Mouse (Mus musculus) adrenal gland, adult 8-10 months (tissue): ENCODE results near the gene Olfr56. TPM values are rescaled to one million over a fixed set of nuclear protein-coding genes. Genes with fewer than 3 reads are reported as not detected.
"Not testable (repeated sequence)": the region's sequence is repeated elsewhere in the genome, so short reads cannot be mapped to it uniquely, and the experiment has no call there.

ENCODE experiments used
- DNase-seq: peaks from one replicate; pipeline ENCODE4 v3.0.0; 2022
- total RNA-seq, 4 experiments: library from RNA; stranded (reverse); gene quantifications; 2 replicates each; pipeline ENCODE4 v1.2.4; 2022

Gene Olfr56
- total RNA-seq, 4 experiments from 2014 or later = 0.11 to 0.14 (median 0.12) TPM; not detected in 1

DNA sequence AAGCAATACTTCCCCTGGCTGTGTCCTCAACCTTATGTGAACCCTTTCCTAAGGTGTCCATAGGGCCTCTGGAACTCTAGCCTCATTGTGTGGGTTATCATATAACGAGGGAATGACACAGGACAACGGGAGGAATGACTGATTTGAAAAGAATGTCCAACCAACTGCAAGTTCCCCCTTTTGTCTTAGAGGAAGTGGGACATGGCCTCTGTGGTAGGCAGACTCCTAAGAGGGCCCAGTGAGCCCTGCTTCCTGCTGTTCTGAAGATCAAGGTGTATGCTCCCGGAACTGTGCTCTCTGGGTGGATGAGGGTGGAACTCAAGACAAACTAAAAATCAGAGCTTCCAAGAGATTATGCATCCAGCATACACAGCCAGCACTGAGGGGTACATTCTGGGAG, 81.4 kb downstream of the Olfr56 start:
- not testable (repeated sequence) for DNase-seq

DNA sequence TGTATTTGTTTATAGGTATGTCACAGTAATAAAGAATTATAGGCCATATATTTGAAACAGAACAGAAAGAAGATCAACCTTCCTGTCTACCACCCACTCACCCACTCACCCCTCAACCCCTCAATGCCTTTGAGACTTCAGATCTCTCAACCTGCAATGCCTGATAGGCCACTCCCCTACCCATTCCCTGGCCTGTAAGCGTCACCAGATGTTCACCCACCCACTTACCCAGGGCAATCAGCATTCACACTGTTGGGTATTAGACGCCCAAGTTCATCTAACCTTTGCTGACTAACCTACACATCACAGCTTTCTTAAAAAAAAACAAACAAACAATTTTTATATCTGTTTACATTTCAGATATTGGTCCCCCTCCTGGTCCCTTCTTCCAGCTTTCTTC, 83.2 kb downstream of the Olfr56 start:
- not testable (repeated sequence) for DNase-seq

DNA sequence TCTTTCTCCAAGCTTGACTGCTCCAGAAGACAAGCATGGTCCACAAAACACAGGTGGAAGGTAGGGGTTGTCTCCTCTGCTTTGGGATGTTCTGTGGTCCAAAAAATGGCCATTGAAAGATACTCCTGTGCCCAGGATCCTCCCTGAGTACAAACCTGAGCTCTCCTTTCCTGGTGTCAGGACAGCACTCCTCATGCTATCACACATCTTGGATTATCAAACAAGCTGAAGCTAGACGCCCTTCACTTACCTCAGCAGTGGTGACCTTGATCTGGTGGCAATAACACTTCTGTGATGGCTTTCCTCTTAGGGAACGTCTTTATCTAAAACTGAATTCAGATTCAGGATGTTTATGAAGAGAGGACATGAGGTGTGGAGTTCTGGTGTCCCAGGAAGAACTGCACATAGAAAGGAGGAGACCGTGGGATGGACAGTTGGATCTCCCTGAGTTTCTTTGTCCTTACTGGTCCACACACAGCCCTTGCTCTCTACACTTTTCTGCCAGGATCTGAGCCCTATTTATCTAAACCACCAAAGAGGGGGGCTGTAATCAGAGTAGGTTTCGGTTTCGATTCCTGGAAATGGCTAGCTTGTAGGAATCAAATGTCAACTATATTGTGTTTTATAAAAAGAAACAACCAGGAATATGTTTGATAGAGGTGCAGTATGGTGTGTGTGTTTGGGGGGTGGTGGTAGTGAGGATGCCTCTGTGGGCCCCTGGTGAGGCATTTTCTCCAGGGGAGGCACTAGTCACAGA, 85.2 kb downstream of the Olfr56 start, which contains the start of gene Tgtp2:
Gene Tgtp2 (minus strand): TSS at position 494 of the 757 bp plus-strand sequence.
- not testable (repeated sequence) for DNase-seq

DNA sequence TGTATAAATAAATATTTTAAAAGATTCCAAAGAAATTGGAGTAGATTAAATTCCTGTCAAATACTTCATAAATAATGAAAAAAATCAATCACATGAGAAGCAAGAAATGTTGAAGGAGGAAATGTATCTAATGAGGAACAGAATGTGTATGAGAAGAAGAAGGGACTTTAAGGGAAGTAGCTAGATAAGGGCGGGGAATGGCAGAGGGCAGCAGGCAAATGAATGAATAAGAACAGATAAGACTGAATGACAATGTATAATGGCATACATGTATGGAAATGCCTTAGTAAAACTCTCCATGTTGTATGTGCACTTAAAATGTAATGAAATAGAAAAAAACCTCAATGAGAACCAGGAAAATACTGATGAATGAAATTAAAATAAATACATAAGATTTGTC, 89.7 kb downstream of the Olfr56 start:
- no peak for DNase-seq

DNA sequence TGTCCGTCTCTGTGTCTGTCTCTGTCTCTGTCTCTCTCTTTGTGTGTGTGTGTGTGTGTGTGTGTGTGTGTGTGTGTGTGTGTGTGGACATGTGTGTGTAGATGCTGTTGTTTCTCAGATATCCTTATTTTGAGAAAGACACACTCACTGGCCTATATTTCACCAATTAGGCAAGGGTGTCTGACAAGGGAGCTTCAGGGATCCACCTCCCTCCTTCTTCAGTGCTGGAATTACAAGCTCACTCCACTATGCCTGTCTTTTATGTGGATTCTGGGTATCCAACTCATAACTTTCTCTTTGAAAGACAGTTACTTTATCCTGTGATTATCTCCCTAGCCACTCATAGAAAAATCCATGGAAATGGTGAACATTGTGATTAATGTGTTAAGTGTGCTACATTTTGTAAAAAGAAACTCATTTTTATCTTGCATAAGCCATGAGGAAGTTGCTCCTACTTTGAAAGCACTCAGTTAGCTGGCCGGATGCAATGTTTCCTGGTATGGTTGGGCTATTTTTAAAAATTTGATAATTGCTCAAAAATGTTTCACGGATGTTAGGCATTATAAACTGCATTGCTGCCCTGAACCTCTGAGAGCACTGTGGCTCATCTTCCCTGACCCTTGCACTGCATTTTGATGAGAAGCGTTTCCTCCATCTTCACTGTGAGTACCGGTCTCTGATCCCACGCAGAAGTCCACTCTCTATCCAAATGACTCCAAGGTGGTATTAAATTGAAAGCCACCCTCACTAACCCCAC, 97.5 kb downstream of the Olfr56 start, which contains the start of gene Ifi47:
Gene Ifi47 (plus strand): TSS at position 587 of the 757 bp plus-strand sequence.
- DNase-seq = not testable (repeated sequence)

DNA sequence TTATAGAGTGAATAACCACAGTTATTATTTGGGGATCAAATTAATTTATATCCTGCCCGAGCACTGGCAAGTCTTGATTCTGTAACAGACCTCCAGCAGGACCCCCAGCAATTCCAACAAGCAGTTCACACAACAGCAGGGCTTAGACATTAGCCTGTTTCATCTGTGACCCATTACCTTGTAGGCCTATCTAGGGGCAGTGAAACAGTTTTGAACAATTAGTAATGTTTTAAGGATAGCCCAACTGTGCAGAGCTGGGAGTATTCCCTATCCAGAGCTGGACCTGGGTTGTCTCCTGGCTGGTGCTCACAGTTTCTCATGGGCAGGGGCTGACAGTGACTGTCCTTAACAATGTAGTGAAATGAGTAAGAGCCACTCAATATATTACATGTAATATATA, 98.3 kb downstream of the Olfr56 start:
- DNase-seq = no peak

DNA sequence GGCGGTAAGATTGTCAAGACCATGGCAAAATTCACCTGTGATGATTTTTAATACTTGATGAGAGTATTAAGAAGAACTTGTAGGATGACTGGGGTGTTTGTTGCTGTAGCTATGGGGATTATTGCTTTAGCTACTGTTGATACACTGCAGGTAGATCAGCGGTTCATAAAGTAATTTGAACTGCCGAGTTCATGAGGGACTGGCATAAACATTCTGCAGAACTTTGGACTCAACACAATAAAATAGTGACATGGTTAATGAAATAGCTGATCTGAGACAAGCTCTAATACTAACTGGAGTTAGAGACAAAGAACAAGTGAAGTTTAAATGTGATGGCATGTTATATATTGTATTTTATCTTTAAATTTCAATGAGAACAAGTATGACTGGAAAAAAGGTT, 100.0 kb downstream of the Olfr56 start:
- DNase-seq = no peak

DNA sequence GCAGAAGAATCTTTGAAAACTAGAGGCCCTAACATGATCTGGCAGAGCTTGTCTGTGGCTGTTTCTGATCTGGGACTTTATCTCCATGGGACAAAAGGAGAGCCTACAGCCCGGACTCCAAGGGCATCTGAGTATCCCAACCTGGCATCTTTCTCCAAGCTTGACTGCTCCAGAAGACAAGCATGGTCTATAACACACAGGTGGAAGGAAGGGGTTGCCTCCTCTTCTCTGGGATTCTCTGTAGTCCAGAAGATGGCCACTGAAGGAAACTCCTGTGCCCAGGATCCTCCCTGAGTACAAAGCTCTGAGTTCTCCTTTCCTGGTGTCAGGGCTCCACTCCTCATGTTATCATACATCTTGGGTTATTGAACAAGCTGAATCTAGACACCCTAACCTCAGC, 101.9 kb downstream of the Olfr56 start:
- DNase-seq = no peak

DNA sequence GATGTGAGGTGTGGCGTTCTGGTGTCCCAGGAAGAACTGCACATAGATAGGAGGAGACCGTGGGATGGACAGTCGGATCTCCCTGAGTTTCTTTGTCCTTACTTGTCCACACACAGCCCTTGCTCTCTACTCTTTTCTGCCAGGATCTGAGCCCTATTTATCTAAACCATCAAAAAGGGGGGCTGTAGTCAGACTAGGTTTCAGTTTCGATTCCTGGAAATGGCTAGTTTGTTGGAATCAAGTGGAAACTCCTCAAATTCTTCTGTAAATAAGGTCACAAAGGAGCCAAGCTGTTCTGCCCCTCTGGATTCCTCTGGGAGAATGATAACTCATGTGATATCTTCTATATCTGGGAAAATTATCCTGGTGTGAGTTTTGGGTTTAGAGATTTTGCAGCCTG, 102.7 kb downstream of the Olfr56 start:
- DNase-seq = no peak

DNA sequence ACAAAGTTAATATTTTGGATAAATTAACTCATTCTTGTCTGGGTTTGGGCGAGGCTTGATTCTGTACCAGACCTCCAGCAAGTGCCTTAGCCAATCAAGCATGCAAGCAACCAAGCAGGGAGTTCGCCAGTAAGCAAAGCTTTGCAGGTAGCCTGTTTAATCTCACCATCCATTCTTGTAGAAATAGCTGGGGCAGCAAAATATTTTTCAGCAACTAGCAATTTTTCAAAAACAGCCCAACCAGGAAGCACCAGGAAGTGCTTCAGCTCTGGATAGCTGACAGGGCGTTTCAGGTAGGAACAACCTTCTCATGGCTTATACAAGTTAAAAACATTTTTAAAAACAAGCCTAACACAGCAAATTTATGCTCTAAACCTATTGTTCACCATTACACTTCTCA, 103.2 kb downstream of the Olfr56 start:
- DNase-seq = no peak

DNA sequence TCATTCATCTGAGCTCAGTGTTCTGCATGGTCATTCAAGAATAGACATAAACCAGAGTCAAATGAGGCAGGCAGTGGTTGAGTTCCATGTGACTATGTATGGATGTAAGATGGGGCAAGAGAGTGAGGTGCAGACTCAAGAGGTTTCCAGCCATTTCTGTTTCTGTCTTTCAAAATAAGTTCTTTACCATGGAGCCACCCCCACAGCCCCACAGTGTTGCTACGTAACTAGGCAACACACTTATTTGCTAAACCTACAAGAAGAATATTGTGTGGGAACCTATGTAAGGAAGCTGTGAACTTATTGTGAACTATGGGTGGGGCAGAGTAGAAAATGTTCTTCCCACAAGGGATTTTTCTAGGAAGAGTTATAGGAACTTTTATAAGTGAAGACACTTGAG, 104.5 kb downstream of the Olfr56 start:
- DNase-seq = no peak

DNA sequence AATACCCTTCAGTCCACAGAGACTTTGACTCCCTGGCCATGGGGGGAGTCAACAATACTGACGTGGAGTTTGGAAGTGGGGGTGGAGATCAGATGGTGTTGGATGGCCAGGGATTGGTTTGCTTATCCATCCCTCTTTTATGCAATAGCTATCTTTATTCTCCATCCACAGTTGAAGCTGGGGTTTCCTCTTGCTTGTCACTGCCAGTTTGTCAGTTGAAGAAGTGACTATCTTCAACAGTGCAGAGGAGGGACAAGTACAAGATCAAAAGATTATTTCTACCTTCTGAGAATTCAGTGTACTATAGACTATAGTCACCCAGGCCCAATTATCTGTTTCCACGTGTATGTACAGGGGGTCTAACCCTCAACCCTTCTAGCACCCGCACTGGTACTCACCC, 105.1 kb downstream of the Olfr56 start:
- DNase-seq = no peak

DNA sequence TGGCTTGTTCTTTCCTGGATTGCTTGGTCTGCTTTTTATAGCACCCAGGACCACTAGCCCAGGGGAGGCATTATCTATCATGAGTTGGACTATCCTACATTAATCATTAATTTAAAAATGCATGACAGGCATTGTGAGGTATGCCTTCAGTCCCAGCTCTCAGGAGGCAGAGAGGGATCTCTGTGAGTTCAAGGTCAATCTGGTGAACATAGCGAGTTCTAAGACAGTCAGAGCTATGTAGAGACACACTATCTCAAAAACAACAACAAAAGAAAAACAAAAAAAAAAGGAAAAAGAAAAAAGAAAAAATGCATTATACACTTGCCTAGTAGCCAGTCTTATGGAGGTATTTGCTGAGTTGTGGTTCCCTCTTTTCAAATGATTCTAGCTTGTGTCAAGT, 105.7 kb downstream of the Olfr56 start:
- no peak for DNase-seq

DNA sequence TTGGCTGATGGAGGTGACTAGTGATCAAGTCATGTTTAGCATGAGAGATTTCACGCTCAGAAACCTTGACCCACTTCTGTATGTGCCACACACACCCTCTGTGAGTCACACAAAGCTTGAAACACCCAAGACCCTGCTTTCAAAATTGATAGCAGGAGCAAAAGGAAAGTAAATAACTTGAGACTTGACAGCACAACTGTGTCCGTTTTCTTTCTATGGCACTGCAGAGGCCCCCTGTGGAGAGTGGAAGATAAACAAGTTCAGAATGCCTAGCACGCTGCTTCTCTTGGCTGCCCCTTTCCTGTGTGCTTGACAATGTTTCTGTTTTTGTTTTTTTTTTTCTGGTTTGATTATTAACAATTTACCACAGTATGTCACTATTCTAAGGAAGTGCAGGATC, 106.2 kb downstream of the Olfr56 start:
- DNase-seq = no peak

DNA sequence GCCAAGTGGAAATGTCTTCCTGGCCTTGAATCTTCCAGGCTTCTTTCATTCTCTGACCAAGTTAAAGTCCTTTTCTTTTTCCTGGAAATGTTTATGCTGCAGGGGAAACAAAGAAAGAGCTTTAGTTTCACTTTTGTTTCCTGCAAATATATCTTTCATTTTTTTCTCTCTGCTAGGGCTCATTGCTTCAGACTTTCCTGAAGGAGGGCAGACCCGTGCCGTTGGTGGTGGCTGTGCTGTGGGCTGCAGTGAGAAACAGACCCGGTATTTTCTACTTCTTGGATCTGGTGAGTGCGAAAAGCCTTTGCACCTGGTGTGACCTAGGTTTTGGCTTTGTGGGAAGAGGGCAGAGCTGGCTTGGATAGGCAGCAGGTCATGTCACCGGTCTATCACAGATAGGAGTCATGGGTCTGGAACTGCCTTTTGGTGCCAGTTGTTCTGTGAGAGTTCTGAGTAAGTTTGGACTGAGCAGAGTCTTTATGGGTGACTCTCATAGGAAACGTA, 108.2 kb downstream of the Olfr56 start:
- DNase-seq = no peak

DNA sequence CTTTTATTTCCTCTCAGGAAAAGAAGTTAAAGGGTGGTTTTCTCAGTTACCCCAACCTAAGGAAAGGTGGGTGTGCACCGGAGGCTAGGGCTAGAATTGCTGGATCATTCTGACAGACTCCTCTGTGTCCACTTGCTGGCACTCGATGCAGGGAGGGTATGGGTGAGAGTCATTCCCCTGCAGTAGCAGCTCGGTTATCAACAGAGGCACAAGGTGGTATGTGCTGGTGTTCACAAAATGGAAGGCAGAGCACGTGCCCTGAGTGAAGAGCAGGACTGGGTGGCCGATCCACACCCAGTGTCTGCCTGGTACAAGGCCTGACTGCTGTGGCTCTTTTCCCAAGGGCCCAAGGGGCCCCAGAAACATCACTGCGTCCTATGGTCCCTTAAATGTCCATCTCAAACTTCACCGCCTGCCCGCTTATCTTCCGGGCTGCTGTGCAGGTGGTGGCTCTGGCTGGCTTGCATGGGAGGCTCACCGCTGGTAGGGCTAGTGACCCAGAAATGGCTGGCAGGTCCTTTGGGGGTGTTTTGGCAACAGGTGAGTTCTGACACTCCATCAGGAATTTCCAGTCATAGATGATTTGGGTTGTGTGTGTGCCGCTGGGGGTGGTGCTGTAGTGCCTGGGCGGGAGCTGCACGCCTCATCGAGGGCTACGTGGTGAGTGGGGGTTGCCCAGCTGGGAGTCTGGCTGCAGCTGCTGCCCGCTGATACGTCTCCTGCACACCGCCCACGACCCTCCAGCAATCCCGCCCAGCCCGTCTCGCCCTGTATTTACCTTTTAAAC, 109.3 kb downstream of the Olfr56 start:
- no peak for DNase-seq

DNA sequence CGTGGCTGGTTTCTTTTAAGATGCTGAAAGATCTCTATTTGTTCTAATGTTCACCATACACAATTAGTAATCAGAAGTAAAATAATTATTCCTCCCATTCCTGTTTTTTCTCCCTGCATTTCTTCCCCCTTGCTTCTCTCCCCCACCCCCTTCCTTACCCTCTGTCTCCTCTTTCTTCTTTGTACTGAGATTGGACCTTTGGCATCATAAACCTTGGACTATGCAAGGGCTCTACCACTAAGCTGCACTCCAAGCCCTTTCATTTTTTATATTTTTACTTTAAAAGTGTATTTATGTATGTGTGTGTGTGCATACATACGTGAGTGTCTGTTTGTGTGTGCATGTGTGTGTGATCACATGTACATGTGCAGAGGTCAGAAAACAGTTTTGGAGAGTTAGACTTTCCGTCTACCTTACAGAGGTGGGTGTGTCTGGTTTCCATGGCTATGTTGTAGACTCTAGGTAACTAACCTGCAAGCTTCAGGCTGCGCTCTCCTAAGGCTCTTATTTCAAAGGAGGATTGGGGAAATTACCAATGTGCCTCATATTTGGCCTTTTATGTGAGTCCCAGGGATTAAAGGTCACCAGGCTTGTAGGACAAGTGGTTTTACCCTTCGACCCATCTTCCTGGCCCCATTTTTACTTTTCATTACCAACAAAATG, 110.4 kb downstream of the Olfr56 start:
- DNase-seq = no peak

DNA sequence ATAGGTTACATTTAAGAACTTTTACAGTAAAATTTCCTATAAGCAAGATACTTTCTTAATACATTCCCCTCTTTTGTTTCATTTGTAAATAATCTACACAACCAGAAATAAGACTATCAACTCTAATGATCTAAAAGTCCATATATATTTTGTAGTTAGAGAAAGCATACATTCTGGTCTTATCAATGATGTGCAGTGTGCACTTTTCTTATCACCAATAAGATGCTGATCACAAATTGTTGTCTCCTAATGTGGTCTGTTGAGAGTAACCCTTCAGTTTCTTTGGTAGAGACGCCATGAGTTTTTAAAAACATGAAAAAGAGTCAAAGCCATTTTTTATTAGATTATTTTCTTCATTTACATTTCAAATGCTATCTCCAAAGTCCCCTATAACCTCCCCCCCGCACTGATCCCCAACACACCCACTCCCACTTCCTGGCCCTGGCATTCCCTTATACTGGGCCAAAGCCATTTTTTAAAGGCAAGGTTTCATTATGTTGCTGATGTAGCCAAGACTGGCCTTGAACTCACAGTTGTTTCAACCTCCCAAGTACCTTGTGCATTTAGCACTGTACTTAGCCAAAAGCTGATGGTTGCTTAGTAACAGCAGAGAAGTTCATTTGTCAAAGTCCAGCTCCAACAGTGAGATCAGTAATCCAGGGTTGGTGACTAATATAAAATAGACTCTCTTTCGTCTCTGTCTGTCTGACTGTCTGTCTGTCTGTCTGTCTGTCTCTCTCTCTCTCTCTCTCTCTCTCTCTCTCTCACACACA, 111.2 kb downstream of the Olfr56 start:
- DNase-seq = no peak

DNA sequence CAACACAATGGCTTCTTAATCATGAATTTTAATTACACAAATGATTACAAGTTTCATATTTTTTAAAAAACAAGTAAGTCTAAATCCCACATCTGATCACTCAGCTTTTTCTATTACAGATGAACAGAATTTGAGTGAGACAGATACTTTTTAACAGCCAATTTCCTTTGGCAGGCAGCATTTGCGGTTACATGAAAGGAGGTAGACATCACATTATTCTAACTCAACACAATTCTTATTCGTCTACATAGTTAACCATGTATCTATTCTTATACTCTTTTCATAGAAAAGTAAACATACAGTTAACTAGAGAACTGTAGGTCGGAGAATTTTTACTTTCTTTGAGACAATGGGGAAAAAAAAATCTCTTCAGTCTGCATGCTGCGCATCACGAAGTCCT, 111.9 kb downstream of the Olfr56 start:
- no peak for DNase-seq

DNA sequence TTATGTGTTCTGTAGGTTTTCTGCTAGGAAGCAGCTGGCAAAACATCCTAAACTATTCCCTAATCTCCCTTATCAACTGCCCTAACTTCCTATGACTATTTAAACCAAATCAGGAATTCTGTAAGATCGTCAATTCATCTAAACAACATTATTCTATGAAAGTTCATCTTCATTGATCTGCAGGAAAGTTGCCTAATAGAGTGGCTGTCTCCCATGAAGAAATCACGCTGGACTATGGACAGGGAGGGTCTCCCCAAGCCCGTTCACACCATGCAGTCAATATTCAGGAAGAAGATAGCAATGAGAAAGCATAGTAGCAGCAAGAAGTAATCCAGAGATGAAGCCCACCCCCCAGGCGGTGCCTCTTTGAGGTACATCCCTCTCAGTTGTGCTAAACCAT, 112.5 kb downstream of the Olfr56 start:
- no peak for DNase-seq

DNA sequence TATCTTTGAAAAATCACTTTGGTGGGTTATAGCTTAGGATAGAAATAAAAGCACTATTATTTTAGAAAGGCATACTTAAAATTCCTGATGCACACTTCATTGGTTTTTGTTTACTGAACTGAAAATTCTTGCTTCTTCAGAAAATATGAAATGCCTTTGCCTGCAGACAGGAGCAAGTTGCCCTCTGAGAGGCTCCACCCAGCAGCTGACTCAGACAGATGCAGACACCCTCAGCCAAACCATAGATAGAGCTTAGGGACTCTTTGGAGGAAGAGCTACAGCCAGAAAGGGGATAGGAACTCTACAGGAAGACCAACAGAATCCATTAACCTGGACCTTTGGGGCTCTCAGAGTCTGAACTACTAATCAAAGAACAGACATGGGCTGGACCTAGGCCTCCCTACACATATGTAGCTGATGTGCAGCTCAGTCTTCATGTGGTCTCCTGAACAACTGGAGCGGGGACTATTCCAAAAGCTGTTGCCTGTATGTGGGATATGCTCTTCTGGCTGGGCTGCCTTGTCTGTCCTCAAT, 113.4 kb downstream of the Olfr56 start:
- no peak for DNase-seq
